Mouse (Mus musculus) ES-Bruce4 (cell line): ENCODE data around the gene Grip1. TPM values are rescaled to one million over a fixed set of nuclear protein-coding genes. Genes with fewer than 3 reads are reported as not detected.
A peak's percentile ranks its signal among the peaks of the same experiment; 100 is the strongest.

ENCODE experiments used
- H3K27ac ChIP-seq: 2 replicates; pipeline ENCODE4 v1.5.1; 2012; ENCODE audit warnings: low read length, inconsistent platforms; ENCODE audit not compliant: insufficient read depth
- H3K27me3 ChIP-seq: 2 replicates; pipeline ENCODE4 v1.6.1; 2012; ENCODE audit warnings: mild to moderate bottlenecking, low read length, inconsistent platforms; ENCODE audit not compliant: control insufficient read depth, poor library complexity, insufficient read depth, severe bottlenecking
- H3K36me3 ChIP-seq: 2 replicates; pipeline ENCODE4 v1.6.1; 2012; ENCODE audit warnings: inconsistent platforms, mild to moderate bottlenecking, low read length, moderate library complexity; ENCODE audit not compliant: control insufficient read depth, poor library complexity, insufficient read depth, severe bottlenecking
- H3K4me1 ChIP-seq: one replicate; pipeline ENCODE4 v1.8.1; 2011; ENCODE audit warnings: low read length; ENCODE audit not compliant: control insufficient read depth, insufficient read depth
- H3K4me3 ChIP-seq: 2 replicates; pipeline ENCODE4 v1.5.1; 2011; ENCODE audit warnings: low read depth, mild to moderate bottlenecking, low read length
- H3K9ac ChIP-seq: 2 replicates; pipeline ENCODE4 v1.6.1; 2012; ENCODE audit warnings: low read depth, mild to moderate bottlenecking, inconsistent platforms; ENCODE audit not compliant: poor library complexity, severe bottlenecking
- H3K9me3 ChIP-seq: replicated peaks from 2 replicates; pipeline ENCODE4 v1.6.1; 2012; ENCODE audit warnings: mild to moderate bottlenecking, low read length, inconsistent platforms; ENCODE audit not compliant: control insufficient read depth, poor library complexity, insufficient read depth, severe bottlenecking
- CTCF ChIP-seq: IDR thresholded peaks from one replicate; pipeline ENCODE4 v1.8.1; 2011; ENCODE audit warnings: low read depth, low read length
- EP300 ChIP-seq: IDR thresholded peaks from 2 replicates; pipeline ENCODE4 v1.6.1; 2011; ENCODE audit warnings: low read depth, low read length; ENCODE audit not compliant: insufficient read depth
- POLR2A ChIP-seq: IDR thresholded peaks from one replicate; pipeline ENCODE4 v1.8.1; 2011; ENCODE audit warnings: low read length; ENCODE audit not compliant: insufficient read depth
- polyA plus RNA-seq: library from polyadenylated mRNA; stranded (reverse); fragments of >200 nt; gene quantifications from 2 replicates; pipeline ENCODE4 v1.2.4, GENCODE M21; 2011; ENCODE audit warnings: low read depth; ENCODE audit not compliant: missing spikeins, insufficient read depth, insufficient read length

Gene Grip1
- polyA plus RNA-seq, 1 experiment = 10.3 TPM

DNA sequence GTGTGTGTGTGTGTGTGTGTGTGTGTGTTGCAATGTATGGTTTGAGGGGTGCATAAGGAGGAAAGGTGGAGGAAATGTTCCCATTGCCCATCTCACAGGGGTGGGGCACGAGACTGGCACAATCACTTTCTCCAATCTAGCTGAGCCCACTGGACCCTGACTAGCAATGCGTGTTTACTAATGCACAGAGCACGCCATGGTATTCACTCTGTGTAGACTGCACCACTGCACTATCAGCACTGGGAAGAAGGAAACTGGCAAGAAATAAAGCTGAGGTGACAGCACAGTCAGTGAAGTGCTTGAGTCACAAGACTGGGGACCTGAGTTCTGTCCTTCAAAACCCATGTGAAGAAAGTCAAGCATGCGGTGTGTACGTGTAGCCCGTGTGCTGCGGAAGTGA is 17.8 kb upstream of the Grip1 start:
- no peak for TF ChIP-seq CTCF
- no peak for TF ChIP-seq POLR2A
- no peak for TF ChIP-seq EP300
- Histone ChIP-seq H3K9me3 (no peaks in the 10 kb centered on the region), H3K36me3 (no peaks in the 10 kb centered on the region), H3K9ac (no peak overlapping the region), H3K27ac (no peak overlapping the region), H3K4me3 (no peak overlapping the region), H3K27me3 (no peaks in the 10 kb centered on the region), H3K4me1 (no peaks in the 10 kb centered on the region)

DNA sequence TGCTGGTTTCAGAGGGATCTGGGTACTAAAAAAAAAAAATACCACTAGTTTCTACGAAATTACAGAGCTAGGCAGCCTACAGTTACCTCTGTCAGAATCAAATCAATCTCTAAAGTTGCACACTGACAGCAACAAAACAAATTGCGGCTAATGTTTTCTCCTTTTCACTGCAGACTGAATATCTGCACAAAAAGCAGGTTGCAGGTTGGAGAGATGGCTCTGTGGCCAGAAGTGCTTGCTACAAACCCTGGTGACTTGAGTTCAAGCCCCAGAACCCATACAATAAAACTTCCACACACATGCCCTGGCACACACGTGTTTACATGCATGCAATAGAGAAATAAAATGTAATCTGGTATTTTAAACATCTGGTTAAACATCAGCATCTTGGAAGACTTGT is 16.3 kb upstream of the Grip1 start:
- Histone ChIP-seq H3K9me3 (no peaks in the 10 kb centered on the region), H3K4me1 (no peaks in the 10 kb centered on the region), H3K9ac (no peak overlapping the region), H3K4me3 (no peak overlapping the region), H3K27ac (no peak overlapping the region), H3K27me3 (no peaks in the 10 kb centered on the region), H3K36me3 (no peaks in the 10 kb centered on the region)
- no peak for TF ChIP-seq CTCF
- TF ChIP-seq POLR2A = no peak
- no peak for TF ChIP-seq EP300

DNA sequence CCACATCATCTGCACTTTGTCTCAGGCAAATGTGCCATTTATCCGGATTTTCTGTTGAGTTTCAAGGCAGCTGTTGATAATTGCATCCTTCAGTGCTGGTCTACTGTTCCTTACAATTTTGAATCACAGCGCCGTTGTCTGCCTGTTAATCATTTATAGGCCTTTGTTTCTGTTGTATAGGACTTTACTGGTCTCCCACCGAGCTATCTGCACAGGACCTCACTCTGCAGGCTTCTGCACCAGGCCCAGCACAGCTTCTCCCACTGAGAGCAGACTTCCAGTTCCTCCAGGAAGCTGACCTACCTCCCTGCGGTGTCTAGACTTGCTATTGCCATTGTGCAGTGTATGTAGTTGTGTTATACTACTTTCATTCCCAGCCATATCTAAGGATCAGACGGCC is 11.9 kb upstream of the Grip1 start:
- Histone ChIP-seq H3K36me3 (no peaks in the 10 kb centered on the region), H3K27ac (no peak overlapping the region), H3K4me1 (no peaks in the 10 kb centered on the region), H3K9ac (no peak overlapping the region), H3K4me3 (no peak overlapping the region), H3K27me3 (no peaks in the 10 kb centered on the region), H3K9me3 (no peaks in the 10 kb centered on the region)
- TF ChIP-seq CTCF (no peak), EP300 (no peak), POLR2A (no peak)

DNA sequence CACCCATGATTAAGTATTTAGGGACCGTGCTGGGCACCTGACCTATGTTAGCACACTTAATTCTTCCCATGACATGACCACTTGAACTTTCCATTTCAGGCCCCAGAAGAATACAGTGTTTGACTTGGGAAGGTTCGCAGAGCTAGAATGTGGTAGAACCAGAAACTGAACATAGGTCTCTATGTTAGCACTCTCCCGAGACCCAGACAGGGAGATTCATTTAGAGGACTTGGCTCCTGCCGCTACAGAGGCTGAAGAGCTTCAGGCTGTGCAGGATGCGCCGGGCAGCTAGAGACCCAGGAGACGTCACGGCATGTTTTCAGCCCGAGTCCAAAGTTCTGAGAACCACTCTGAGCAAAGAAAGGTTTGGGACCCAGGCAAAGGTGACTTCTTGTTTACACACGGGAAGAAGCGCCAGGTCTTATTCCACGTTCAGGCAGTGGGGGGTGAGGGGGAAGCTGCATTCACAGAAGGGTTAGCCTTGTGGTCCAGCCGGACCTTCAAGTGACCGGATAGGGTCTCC is 6.2 kb upstream of the Grip1 start:
- no peaks in the 10 kb centered on the region for H3K27me3 ChIP-seq
- H3K27ac ChIP-seq = no peak overlapping the region
- TF ChIP-seq EP300 (no peak), POLR2A (no peak), CTCF (no peak)
- no peaks in the 10 kb centered on the region for H3K4me1 ChIP-seq
- no peak overlapping the region for H3K4me3 ChIP-seq
- H3K9me3 ChIP-seq = no peaks in the 10 kb centered on the region
- no peaks in the 10 kb centered on the region for H3K36me3 ChIP-seq
- H3K9ac ChIP-seq = no peak overlapping the region

DNA sequence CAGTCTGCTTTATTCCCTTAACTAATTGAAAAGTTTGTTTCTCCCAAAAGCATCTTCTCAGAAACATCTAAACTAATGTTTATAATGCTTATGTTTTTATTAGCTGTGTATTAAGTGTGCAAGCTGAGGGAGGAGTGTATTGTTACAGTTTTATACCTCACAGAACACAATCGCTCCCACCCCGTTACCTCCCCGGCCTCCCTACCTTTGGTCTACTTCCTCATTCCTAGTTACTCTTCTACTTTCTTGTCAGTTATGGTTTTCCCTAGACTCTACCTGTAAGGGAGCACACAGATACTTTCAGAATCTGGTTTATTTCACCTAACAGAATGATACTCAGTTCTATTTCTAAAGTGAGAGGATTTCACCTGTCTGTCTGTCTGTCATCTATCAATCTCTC is 5.7 kb upstream of the Grip1 start:
- no peak overlapping the region for H3K4me3 ChIP-seq
- no peaks in the 10 kb centered on the region for H3K9me3 ChIP-seq
- H3K27ac ChIP-seq = no peak overlapping the region
- no peak overlapping the region for H3K9ac ChIP-seq
- no peak for TF ChIP-seq POLR2A
- no peak for TF ChIP-seq EP300
- TF ChIP-seq CTCF = no peak
- no peaks in the 10 kb centered on the region for H3K27me3 ChIP-seq
- no peaks in the 10 kb centered on the region for H3K36me3 ChIP-seq
- no peaks in the 10 kb centered on the region for H3K4me1 ChIP-seq

DNA sequence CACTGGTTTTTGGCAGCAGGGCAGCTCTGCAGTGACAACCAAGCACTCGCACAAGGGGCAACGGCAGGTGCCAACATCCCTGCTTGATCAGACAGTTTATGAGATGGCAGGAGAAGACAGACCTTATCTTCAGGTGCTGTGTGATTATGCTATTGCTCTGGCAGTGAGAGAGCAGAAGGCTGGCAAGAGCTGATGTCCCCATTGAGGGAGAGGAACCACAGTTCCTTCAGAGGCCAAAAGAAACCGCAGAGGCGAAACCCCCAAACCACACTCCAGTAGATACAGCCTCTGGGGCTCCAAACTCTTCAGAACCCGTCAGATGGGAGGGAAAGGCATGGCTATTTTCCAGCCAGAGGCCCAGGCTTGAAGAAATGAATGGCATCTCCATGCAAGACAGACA is 932 bp upstream of the Grip1 start:
- H3K9ac ChIP-seq = peak overlapping the region; percentile 92; the same call in 1 of the 2 replicates
- no peak overlapping the region for H3K27ac ChIP-seq

More for the DNA sequence above, 932 bp upstream of the Grip1 start:
- Histone ChIP-seq H3K36me3 (no peaks in the 10 kb centered on the region), H3K9me3 (no peaks in the 10 kb centered on the region), H3K27me3 (0 out of 2 replicates have a peak, but pooled peaks cover 3% of the 10 kb centered on the region), H3K4me3 (no peak overlapping the region; the same call in 1 of the 2 replicates), H3K4me1 (no peaks in the 10 kb centered on the region)
- TF ChIP-seq EP300 = no peak
- TF ChIP-seq CTCF = no peak
- TF ChIP-seq POLR2A = no peak
